Mouse (Mus musculus): ENCODE results near the gene Zfp770. TPM values are rescaled to one million over a fixed set of nuclear protein-coding genes. Genes with fewer than 3 reads are reported as not detected.

Gene Zfp770
- total RNA-seq (2021): 10 to 100 TPM; 16.8 to 18.6 TPM
- 3.4 and 9.0 TPM in 2 replicates for polyA plus RNA-seq (2012; rRNA removed)
- long read RNA-seq, full-length matches to known transcripts: 1 of 3 reads
- long read RNA-seq, partial matches to known transcripts: 0 of 3 reads
- long read RNA-seq, other reads (novel, unspliced or antisense): 2 of 3 reads

DNA sequence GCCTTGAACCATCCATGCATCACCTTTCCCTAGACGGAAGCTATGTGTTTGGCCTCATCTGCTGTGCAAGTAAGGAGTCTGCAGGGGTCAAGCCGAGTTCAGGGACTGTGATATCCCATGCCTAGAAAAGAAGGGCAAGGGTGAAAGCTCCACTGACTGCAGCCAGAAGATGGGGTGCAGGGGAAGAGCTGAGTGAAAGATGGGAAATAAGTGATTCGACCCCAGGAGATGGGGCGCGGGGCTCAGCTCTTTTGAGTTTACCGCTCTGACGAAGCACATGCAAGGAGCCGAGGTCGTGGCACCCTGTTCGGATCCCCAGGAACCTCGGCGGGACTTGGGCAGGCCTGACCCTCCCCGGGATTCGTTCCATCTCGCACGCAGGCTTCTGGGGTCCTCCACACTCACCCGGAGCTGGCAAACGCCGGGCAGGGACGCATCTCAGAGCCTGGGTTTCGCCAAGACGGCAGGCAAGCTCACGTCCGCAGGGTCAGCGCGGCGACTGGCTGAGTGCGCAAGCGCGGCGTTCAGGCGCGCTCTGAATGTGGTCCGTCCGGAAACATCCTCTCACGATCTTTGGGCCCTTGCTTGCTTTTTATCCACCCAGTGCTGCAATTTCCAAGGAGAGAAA lies at the start of gene Zfp770:
TSS of gene Zfp770 (minus strand) at position 538 of the 628 bp plus-strand sequence.
- H3K27me3 ChIP-seq (ENCODE audit: control insufficient read depth, insufficient read depth, low read length): no peaks in the 10 kb centered on the region
- under 1% methylated on average over 36 of the region's 36 CpGs for WGBS
- no peaks in the 10 kb centered on the region; the same call in 1 of the 2 replicates for H3K79me2 ChIP-seq (replicated peaks; ENCODE audit: control insufficient read depth, insufficient read depth, low read length)
- H3K9ac ChIP-seq (ENCODE audit: low read depth, low read length): peak within 1 kb of the TSS; percentile 99
- intact Hi-C loops (cut with DNase I): loop anchor here (1.0 kb wide), 1 partner anchor 26 kb away; no protein-coding TSS in a partner anchor
- H3K4me1 ChIP-seq (ENCODE audit: control insufficient read depth, insufficient read depth, low read length): peaks cover 2% of the 10 kb centered on the region; the same call in 1 of the 2 replicates
- H3K27ac ChIP-seq: peak within 1 kb of the TSS; percentile 92
- H3K4me3 ChIP-seq: peak within 1 kb of the TSS; percentile 96
- peaks cover 17% of the 10 kb centered on the region for H3K36me3 ChIP-seq (ENCODE audit: control insufficient read depth, insufficient read depth, low read length)
- TF ChIP-seq EP300 (IDR thresholded peaks at IDR 0.05; ENCODE audit: insufficient read depth, low read depth, low read length) (peak; percentile 60; the same call in 1 of the 2 replicates), POLR2A (IDR thresholded peaks at IDR 0.05; ENCODE audit: insufficient read depth, low read depth, low read length) (peak; percentile 95), CTCF (IDR thresholded peaks at IDR 0.05) (no peak)
- peak; percentile 84 to 86 for DNase-seq

DNA sequence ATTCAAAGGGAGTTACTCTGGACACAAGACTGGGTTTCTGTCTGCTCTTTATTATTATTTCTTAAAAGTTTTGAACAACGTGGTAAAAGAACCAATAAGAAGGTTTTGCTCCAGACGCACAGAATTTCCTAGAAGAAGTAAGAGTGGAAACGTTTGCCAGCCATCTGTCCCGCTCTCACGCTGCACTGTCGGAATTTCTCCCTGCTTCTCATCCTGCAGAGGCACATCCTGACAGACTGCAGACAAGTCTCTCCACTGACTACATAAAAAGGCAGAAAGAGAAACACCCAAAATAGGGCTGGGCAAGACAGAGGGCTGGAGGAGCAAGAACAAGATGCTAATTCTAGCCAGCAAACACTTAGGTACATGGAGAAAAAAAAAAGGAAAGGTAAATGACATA lies 48.2 kb upstream of the Zfp770 start:
- Histone ChIP-seq H3K27me3 (ENCODE audit: control insufficient read depth, insufficient read depth, low read length) (no peaks in the 10 kb centered on the region), H3K4me1 (ENCODE audit: control insufficient read depth, insufficient read depth, low read length) (no peaks in the 10 kb centered on the region), H3K9ac (ENCODE audit: low read depth, low read length) (no peak overlapping the region), H3K79me2 (replicated peaks; ENCODE audit: control insufficient read depth, insufficient read depth, low read length) (no peaks in the 10 kb centered on the region), H3K36me3 (ENCODE audit: control insufficient read depth, insufficient read depth, low read length) (no peaks in the 10 kb centered on the region), H3K4me3 (no peak overlapping the region), H3K27ac (no peak overlapping the region)
- TF ChIP-seq EP300 (IDR thresholded peaks at IDR 0.05; ENCODE audit: insufficient read depth, low read depth, low read length): no peak
- no peak for TF ChIP-seq CTCF (IDR thresholded peaks at IDR 0.05)
- no peak for TF ChIP-seq POLR2A (IDR thresholded peaks at IDR 0.05; ENCODE audit: insufficient read depth, low read depth, low read length)
- DNase-seq: no peak
- intact Hi-C loops (cut with DNase I): no loop called here
- WGBS: 13% methylated on average over 6 of the region's 6 CpGs

DNA sequence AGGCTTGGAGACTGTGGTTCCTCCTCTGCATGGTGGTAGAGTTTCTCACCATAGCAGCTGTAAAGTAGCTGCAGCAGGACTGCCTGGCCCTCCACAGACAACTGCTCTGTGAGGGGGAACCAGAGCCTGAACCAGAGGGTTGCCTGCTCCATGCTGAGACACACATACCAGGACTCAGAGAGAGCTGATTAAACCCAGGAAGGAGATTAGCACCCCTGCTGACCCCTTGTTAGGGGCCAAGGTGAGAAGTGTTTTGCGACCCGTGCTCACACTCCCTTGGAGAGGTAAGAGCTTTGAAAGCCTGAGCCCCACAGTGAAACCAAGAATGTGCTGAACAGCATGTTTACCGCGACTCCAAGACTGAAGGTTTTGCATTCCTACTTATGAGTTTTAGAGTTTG lies 36.4 kb upstream of the Zfp770 start:
- intact Hi-C loops (cut with DNase I): no loop called here

DNA sequence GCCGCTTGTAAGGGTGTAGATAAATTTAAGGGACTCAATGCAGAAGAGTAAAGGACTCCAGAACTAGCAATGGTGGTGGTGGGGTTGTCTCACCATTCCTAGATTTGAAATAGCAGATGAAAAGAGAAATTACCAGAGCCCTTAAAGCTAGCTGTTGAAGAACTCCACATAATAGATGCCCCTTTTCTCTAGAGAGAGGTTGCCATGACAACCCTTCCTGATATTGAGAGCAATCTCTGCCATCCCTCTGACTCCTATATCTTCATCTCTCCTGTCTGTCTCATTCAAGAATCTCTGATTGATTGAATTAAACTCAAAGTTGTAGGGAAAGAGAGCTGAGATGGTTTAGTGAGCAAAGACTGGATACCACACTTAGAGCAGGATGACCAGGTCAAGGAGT lies 35.3 kb upstream of the Zfp770 start:
- Histone ChIP-seq H3K4me3 (no peak overlapping the region), H3K9ac (ENCODE audit: low read depth, low read length) (no peak overlapping the region), H3K27ac (no peak overlapping the region), H3K36me3 (ENCODE audit: control insufficient read depth, insufficient read depth, low read length) (no peaks in the 10 kb centered on the region), H3K79me2 (replicated peaks; ENCODE audit: control insufficient read depth, insufficient read depth, low read length) (no peaks in the 10 kb centered on the region), H3K27me3 (ENCODE audit: control insufficient read depth, insufficient read depth, low read length) (no peaks in the 10 kb centered on the region), H3K4me1 (ENCODE audit: control insufficient read depth, insufficient read depth, low read length) (no peaks in the 10 kb centered on the region)
- intact Hi-C loops (cut with DNase I): no loop called here
- no peak for DNase-seq
- WGBS: 72% methylated on average over 1 of the region's 1 CpGs
- no peak for TF ChIP-seq EP300 (IDR thresholded peaks at IDR 0.05; ENCODE audit: insufficient read depth, low read depth, low read length)
- no peak for TF ChIP-seq POLR2A (IDR thresholded peaks at IDR 0.05; ENCODE audit: insufficient read depth, low read depth, low read length)
- no peak for TF ChIP-seq CTCF (IDR thresholded peaks at IDR 0.05)

More for the DNA sequence above, 36.4 kb upstream of the Zfp770 start:
- Histone ChIP-seq H3K27me3 (ENCODE audit: control insufficient read depth, insufficient read depth, low read length) (no peaks in the 10 kb centered on the region), H3K36me3 (ENCODE audit: control insufficient read depth, insufficient read depth, low read length) (no peaks in the 10 kb centered on the region), H3K79me2 (replicated peaks; ENCODE audit: control insufficient read depth, insufficient read depth, low read length) (no peaks in the 10 kb centered on the region), H3K9ac (ENCODE audit: low read depth, low read length) (no peak overlapping the region), H3K27ac (no peak overlapping the region), H3K4me3 (no peak overlapping the region), H3K4me1 (ENCODE audit: control insufficient read depth, insufficient read depth, low read length) (no peaks in the 10 kb centered on the region)
- TF ChIP-seq EP300 (IDR thresholded peaks at IDR 0.05; ENCODE audit: insufficient read depth, low read depth, low read length) (no peak), CTCF (IDR thresholded peaks at IDR 0.05) (no peak), POLR2A (IDR thresholded peaks at IDR 0.05; ENCODE audit: insufficient read depth, low read depth, low read length) (no peak)
- no peak for DNase-seq
- WGBS: 10% methylated on average over 4 of the region's 4 CpGs

DNA sequence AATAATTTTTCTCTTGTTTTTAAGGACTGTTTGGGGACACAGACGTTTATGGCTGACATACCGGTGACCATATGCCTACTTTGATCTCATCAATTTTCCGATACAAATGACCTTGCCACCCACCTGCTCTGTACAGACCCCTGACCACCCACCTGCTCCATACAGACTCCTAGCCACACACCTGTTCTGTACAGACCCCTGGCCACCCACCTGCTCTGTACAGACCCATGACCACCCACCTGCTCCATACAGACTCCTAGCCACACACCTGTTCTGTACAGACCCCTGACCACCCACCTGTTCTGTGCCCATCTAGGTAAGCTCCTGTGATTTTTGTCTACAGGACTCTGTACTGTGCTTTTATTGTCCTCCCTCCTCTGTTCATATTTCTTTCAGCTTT lies 34.3 kb upstream of the Zfp770 start:
- Histone ChIP-seq H3K4me1 (ENCODE audit: control insufficient read depth, insufficient read depth, low read length) (no peaks in the 10 kb centered on the region), H3K79me2 (replicated peaks; ENCODE audit: control insufficient read depth, insufficient read depth, low read length) (no peaks in the 10 kb centered on the region), H3K4me3 (no peak overlapping the region), H3K36me3 (ENCODE audit: control insufficient read depth, insufficient read depth, low read length) (no peaks in the 10 kb centered on the region), H3K27me3 (ENCODE audit: control insufficient read depth, insufficient read depth, low read length) (no peaks in the 10 kb centered on the region), H3K27ac (no peak overlapping the region), H3K9ac (ENCODE audit: low read depth, low read length) (no peak overlapping the region)
- DNase-seq: no peak
- intact Hi-C loops (cut with DNase I): no loop called here
- TF ChIP-seq EP300 (IDR thresholded peaks at IDR 0.05; ENCODE audit: insufficient read depth, low read depth, low read length) (no peak), CTCF (IDR thresholded peaks at IDR 0.05) (no peak), POLR2A (IDR thresholded peaks at IDR 0.05; ENCODE audit: insufficient read depth, low read depth, low read length) (no peak)
- 79% methylated on average over 3 of the region's 3 CpGs for WGBS

DNA sequence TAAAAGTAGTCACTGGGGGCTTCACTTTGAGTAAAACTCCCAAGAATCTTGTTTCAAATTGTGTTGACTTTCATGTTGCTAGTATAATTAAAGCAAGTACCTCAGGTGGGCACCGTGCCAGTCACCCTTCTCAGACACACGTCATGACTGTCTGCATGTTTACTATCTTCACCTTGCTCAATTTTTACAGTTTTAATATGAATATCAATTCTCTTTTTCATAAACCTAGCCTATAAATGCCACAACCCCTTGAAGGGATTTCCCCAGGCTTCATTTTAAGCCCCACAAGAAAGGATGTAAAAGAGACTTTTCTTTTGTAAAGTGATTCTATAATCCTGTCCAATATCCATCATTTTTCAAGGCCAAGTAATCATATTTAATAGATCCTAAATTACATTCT lies 30.0 kb upstream of the Zfp770 start:
- 65% methylated on average over 2 of the region's 2 CpGs for WGBS

More for the DNA sequence above, 30.0 kb upstream of the Zfp770 start:
- Histone ChIP-seq H3K27ac (no peak overlapping the region), H3K4me3 (no peak overlapping the region), H3K27me3 (ENCODE audit: control insufficient read depth, insufficient read depth, low read length) (no peaks in the 10 kb centered on the region), H3K4me1 (ENCODE audit: control insufficient read depth, insufficient read depth, low read length) (no peaks in the 10 kb centered on the region), H3K79me2 (replicated peaks; ENCODE audit: control insufficient read depth, insufficient read depth, low read length) (no peaks in the 10 kb centered on the region), H3K36me3 (ENCODE audit: control insufficient read depth, insufficient read depth, low read length) (no peaks in the 10 kb centered on the region), H3K9ac (ENCODE audit: low read depth, low read length) (no peak overlapping the region)
- no peak for DNase-seq
- TF ChIP-seq EP300 (IDR thresholded peaks at IDR 0.05; ENCODE audit: insufficient read depth, low read depth, low read length) (no peak), CTCF (IDR thresholded peaks at IDR 0.05) (no peak), POLR2A (IDR thresholded peaks at IDR 0.05; ENCODE audit: insufficient read depth, low read depth, low read length) (no peak)
- intact Hi-C loops (cut with DNase I): no loop called here
